Mouse (Mus musculus) cerebellum, adult 11 months (tissue): ENCODE results near the gene Egflam.

Source experiments
- DNase-seq: peaks from one replicate; pipeline ENCODE4 v3.0.0; 2022

Gene Egflam

DNA sequence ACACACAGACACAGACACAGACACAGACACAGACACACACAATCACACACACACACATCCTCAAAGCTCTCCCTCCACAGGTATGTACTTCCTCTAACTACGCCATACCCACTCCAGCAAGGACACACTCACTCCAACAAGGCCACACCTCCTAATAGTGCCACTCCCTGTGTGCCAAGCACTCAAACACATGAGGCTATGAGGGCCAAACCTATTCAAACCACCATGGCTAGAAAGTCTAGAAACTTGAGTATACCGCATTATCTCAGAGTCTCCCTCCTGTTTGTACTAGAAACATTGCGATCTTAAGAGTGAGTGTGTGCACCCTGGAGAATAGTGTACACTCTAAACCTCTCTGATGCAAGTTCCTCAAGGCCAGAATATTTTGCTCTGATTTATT lies 182.3 kb downstream of the Egflam start:
- DNase-seq = no peak

DNA sequence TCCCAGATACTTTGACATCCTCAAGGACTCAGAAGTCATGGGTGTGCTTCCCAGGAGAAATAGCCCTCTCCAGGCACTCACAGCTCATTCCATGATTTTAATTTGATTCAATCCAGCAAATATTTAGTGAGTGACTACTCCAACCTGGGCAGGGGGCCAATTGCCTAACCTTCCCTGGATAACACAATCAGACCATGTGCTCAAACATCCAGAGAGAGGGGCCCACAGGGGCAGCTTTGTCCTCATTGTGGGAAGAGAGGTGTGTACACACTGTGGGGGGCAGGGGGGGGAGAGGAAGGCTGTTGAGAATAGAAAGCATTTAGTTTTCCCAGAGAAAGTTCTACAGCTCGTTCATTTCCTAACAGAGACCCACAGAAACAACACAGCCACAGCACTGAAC lies 184.5 kb downstream of the Egflam start:
- no peak for DNase-seq

DNA sequence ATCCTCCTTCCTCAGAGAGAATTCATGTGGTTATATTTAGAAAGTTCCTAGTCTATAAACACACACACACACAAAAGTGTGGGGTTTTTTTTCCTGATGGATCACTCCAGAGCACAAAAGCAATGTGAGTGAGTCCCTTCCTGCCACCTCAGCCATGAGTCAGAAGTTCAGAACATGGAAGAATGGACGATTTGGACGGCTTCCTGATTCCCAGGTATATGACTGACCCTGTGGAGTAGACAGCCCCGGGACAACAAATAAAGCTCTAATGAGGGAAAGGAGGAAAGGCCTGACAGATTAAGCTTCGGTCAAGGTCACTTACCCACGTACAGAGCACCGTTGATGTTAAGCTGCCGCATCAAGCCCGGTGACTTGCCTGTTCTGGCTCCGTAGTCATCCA lies 190.0 kb downstream of the Egflam start:
- no peak for DNase-seq

DNA sequence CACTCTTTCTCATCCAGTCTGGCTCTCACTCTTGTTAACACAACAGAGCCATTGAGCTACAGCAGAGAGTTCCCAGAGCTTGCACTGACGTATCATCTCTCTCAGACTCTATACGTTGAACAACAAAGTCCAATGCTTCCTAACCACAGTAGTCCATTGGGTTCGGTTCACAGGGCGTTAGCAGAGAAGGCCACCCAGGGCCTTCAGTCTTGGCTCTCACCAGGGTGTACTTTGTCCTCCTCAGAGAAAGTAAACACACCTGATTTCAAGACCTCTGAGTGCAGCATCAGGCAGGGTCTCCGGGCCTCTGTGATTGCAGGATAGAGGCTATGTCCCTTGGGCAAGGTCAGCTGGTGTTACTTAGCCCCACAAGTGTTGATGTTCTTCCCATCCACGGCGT lies 190.9 kb downstream of the Egflam start:
- no peak for DNase-seq

DNA sequence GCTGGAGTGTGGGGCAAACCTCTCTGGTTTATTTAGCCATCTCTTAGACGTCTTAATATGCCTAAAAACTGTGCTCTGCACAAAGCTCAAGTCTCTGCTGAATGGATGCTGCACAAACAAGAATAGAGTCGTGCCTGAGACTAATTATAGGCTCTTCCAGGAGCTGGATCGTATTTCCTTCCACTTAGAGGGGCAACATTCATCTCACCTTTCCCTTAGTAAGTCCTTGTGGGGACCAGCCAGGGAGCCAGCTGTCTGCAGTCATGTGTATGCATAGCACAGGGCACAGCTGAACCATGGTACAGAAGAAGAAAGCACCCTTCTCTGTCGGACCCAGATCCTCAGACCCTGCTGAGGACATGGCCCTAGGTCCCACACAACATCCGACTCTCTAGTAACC lies 192.1 kb downstream of the Egflam start:
- no peak for DNase-seq

DNA sequence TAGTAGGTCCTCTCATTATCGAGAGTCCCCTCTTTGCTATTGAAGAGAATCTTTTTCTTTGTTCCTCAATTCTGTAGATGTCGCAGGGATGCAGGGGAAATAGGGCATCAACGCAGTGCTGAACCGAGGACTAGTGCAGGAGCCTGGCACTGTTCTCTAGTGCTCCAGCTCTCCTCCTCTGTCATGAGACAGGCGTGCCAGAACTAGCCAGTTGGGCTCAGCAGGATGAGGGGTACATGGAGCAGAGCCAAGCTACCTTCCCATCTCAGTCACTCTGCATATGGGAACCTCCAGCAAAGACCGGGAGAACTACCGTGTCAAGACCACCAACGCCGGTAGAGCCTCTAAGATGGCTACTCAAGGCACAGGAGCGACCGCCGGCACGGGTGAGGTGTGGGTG lies 193.3 kb downstream of the Egflam start:
- DNase-seq = no peak

DNA sequence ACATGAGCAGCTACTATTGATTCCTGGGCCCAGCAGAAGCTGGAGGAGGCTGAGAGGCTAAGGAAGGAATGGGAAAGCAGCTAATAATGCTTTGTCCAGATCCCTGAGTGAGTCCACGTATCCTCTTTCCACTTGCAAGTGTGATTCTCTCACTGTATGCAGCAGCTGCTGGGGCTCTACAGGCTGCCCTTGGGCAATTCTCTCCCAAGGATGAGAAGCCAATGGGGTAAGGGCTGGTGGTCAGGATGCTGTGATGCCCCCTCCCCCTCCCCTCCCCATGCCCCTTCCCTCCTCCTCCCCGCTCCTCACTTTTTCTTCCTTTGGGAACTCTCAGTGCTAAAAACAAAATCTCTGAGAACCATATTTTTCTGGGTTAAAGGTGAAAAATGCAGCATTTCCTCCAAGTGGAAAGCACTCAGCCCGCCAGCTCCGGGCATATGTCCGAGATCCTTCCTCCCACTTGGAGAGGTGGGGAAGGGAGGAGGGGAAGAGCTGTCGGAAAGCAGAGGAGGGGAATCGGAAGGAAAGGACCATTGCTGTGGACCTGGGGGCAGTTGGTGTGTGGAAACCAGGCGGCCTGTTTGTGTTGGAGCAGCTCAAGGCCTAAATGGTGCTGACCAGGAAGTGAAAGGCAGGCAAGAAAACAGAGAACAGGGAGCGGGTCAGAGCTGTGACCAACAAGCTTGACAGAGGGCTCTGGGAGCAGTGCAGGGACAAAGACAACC lies 194.4 kb downstream of the Egflam start:
- DNase-seq = no peak

DNA sequence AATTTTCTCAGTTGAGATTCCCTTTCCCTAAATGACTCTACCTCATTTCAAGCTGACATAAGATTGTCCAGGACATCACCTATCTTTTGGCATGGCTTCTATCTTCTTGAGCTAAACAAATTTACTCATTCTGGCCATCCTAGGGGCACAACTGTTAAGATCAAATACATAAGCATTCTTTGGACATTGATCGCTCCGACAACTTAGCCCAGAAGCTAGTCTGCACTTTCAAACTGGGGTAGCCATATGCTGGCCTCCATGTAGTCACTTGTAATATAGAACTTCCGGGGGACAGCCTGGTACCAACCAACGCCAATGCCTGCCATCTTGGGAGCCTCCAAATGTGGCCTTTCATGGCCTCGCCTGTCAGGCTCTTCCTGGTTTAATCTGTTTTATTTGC lies 195.2 kb downstream of the Egflam start:
- DNase-seq = no peak

DNA sequence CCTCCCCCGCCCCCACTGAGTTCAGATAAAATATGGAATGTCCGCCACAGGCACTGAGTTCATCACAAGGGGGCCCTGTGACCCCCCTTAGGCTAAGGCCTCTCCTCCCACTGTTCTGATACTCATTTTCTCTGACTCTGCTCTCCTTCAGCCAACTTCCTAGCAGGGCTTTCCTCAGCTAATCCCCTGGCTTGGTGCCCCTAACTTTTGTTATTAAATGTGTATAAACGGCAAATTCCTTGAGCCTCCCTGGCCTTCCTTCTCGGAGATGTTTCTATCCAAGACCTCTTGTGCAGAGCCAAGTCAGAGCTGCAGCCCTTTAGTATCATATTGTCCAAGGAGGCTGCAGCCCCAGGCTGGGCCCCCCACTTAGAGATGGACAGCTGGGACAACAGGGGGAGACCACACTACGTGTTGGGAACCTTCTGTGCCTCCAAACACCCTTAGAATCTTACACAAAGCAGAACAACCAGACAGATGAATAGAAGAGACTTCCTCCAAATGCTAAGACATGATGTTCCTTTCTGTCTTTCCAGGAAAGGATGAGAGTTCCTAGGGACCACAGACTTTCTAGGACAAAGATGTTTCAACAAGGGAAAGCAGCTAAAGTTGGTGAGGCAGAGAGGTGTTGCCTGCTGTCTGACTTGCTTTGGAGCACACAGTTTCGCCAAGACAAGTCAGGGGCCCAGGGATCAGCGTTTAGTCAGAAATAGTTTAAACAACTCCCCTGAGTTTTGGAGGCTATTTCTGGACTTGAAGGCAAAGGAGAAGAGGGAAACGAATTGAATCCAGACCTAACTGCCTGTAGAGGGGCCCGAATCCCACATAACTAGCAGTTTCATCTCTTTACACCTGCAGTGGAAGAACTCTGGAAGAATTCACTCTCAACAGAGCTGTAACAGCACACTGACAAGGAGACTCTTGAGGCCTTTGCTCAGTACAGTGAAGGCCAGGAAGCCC lies 196.5 kb downstream of the Egflam start:
- DNase-seq = no peak

DNA sequence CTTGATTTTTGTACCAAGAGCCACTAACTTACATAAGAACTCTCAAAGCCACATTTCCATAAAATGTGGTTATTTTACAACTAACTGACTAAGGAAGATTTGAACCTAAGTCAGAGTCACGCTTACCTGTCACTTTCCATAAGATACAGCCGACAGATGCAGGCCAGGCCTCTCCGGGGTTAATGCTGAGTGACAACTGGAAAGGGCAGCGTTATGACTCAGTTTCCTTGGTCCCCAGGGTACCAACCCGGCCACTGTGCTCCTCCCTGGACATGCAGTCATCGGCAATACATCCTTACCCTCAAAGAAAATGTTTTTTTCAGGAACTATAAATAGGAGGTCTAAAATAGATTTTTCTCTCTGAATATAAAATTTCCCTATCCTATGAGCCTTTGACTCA lies 197.9 kb downstream of the Egflam start:
- no peak for DNase-seq

DNA sequence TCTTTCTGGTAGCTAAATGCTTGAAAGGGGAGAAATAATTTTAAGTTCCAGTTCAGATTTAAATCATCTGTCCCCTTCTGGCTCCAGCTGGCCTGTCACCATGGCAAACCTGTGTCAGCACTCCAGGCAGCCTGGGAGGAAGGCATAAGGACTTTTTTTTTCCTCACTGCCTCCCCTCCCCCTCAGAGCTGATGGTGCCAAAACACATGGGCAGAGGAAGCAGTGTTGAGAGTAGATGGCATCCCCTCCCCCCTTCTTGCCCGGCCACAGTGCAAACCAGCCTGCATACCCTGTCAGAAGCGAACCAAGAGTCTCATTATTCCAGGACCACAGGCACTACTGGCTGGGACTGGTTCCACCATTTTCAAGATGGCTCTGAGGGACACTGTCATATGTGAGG lies 199.4 kb downstream of the Egflam start:
- no peak for DNase-seq

DNA sequence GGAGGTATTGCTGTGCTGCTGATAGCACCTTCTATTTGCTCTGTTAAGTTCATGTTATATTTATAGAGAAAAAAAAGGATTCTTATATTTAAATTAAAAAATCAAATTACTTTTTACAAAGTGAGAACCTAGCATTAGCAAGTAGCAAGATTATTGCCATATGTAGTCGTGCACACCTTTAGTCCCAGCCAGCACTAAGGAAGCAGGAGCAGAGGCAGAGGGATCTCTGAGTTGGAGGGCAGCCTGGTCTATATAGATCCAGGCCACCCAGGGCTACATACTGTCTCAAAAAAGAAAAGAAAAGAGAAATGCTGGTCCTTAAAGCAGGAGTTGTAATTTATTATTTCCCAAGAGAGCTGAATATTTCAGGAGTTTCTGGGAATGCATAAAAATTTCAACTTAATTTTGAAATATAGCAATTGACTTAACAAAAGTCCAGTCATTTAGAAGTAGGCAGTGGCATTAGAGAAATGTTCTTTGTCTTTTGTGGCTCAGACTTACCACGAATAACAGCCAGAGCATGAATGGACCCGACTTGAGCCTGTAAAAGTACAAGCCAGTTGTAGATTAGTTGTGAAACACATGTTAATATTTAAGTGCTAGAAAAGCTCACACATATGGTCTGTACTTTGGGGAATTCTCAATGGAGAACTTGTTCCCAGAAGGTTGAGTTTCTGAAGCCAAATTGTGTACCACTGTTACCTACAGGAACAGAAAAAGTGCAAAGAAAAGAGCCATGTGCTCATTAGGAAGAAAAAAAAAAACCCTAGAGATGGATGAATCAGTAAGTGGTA lies 200.3 kb downstream of the Egflam start:
- DNase-seq = no peak

DNA sequence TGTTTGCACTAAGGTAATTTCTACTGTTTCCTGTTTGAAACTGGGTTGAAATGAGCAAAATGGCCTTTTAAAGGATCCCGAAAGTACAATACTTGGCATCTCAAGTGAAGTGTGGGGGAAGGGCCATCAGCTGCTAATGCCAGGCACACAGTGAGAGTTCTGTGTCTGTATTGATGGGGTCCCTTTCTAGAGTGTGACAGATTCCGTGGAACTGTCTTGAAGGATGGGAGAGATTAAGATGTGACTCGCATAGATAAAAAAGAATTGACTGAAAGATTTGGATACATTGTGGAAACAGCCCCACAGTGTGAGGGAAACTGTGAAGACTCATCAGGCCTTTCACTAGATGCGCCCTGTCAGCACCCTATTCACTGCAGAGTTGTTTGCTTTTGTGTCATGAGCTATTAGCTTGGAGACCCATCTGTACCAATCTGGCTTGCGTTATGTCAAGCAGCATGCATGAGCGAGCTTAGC lies 203.4 kb downstream of the Egflam start:
- DNase-seq = no peak

DNA sequence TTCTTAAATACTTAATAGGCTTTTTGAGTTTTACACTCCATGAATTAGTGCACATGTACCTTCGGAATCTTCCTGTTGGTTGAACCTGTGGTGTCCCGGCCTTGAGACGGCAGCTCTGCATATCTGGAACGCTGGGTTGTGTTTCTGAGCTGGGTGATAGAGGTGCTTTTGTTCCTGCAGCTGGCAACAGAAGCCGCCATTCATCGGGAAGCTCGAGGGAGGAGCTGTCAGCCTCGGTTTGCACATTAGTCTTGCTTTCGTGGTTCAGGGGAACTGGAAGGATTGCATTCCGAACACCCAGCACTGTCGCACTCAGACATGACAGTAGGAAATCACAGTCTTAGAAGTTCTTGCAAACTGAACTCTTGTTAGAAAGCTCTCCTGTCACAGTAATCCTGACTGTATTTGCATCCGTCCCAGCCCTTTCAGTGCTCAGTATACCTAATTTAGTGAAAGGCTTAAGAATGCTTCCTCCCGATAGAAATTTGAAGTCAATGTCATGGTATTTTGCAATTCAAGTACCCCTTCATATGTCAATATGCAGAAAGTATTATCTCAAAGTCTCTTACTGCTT lies 204.0 kb downstream of the Egflam start:
- no peak for DNase-seq

DNA sequence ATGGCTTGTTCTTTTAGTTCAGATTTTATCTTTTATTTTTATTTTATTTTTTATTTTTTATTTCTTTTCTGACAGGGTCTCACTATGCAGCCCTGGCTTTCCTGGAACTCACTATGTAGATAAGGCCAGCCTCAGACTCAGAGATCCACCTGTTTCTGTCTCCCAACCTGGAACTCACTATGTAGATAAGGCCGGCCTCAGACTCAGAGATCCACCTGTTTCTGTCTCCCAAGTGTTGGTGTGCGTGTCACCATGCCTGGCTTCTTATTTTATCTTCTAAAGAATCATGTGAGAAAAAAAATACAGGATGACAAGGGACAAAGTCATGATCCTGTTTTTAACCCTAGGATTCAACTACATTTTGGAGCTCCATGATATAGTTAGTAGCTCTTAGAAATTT lies 205.6 kb downstream of the Egflam start:
- DNase-seq = no peak

DNA sequence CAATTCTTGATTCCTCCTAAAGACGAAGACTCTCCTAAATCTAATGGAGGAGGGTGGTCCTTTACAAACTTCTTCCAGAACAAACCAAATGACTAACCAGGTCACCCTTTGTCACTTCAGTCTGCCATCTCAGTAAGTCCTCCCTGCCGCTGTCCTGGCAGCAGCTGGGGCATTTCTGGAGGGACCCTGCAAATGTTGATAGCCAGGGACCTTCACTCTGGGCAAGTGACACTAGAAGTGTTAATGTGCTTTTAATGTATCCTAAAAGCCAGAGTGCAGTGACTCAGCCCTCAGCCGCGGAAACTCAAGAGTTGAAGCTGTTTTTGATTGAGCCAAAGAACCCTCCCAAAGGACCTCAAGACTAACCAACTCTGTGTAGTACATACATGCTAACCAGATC lies 207.1 kb downstream of the Egflam start:
- no peak for DNase-seq

DNA sequence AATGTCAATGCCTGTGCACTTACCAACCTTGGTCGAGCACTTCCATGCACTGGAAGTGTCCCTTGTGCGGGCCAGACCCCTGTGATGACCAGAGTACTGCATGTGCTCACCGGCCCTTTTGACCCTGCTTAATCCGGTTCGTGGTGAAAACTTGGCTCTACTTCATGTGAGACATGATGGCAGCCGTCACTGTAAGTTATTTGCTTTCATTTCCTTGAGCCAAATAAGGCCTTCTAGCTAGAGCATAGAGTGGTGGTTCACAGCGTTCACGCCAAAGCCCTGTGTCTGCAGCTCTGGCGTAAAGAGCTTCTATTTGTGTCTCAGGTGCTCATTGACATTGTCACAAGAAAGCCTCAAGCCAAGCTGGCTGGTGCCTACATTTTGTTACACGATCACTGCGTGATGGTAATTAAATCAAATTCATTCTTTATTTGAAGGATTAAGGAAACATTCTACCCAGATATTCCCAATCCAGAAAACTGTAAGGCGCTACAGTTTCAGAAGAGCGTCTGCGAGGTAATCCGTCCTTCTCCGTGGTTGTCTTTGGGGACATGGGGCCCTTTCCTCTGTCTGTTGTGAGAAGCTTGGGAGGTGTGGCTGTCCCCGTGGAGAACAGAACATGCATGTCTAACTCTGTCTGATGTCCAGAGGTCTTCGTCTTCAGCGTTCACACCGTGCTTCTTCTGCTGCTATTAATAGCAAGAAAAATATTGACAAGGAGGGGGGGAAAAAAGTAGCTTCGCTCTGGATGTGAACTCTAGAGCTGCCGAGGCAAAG lies 208.3 kb downstream of the Egflam start:
- no peak for DNase-seq

DNA sequence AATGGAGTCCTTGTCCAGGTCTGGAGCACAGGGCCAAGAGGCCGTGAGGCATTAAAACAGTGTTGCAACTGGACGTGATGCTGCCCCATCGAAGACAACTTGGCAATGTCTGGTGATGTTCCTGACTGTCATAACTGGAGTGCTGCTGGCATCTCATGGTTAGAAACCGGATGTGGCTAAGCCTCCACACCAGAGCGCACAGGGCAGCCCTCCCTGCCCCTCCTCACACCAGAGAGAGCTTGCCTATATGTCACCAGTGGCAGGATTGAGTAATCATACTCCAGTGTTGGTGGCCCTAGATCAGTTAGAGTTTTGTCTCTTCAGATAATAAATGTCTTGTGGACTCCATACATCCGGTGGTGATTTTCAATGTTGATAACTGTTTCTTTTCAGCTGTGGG lies 210.5 kb downstream of the Egflam start:
- no peak for DNase-seq

DNA sequence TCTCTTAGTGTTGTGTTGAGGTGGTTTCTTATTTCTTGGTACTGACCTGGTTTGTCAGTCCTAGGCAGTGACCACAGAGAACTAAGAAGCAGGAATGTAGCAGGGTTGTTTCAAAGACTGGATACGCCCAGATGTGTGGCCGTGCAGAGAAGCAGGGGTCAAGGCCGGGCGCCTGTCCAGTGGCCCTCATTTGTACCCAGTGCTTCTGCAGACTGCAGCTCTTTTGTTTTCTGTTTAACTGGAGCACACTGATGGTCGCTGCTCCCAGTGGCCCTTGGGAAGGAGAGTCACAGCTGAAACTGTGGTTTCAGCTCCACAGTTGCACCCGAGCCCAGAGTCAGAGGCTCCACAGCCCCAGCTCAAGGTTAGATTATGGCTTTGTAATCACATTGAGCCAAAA lies 217.6 kb downstream of the Egflam start:
- DNase-seq = no peak

DNA sequence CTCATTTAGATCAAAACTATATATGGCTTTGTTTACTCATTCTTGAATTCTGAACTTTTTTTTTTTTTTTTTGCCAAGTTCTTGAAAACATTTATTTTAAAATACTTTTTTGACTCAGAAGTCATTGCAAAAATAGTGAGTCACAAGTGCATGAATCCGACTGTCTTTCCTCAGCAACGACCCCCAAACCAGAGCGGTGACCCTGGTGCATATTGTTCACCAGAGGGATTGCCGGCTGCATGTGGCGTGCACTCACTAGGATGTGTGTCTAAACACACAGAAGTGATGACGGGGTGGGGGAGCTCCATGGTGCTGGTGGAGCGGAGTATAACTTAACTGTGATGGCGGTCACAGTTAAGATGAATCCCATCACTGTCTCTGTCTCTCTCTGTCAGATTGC lies 224.4 kb downstream of the Egflam start:
- DNase-seq = no peak

DNA sequence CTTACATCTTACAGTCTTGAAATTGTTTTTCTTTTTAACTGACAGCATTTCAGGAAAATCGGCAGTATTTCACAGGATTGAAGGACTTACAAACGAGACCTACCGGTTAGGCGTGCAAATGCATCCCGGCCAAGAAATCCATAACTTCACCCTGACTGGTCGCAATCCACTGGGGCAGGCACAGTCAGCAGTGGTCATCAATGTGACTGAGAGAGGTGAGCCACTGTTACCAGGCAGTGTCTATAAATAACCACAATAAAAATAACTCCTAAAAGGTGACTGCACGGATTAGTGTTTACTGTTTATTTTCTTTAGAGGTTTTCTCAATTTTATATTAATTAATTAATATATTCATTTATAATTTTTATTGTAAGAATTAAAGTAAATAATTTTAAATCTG lies 224.8 kb downstream of the Egflam start:
- DNase-seq = no peak

DNA sequence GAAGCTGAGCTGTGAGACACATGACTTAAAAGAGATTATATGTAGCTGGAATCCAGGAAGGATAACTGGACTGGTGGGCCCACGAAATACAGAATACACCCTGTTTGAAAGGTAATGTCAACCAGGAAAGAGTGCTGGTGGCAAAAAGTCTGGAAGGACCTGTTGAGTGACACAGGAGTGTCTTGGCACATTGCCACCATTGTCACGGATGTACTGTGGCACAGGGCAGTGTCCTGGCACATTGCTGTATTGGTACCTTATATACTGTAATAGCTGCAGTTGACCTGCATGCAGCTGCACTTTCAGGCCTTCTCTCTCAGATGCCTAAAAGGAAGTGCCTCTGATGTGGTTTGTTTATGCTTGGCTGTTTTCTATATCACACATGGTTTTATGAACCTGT lies 225.3 kb downstream of the Egflam start:
- DNase-seq = no peak
